Mouse (Mus musculus): Measurements from ENCODE around the gene Dennd6a.
"Not testable (repeated sequence)": the region's sequence is repeated elsewhere in the genome, so short reads cannot be mapped to it uniquely, and the experiment has no call there.

Gene Dennd6a

GRCm38 (mm10) chr14:26639961-26640360, 66.3 kb downstream of the Dennd6a start:
- peak; percentile 36 for DNase-seq (ENCODE audit: low read depth, low spot score)

- DNase-seq (ENCODE audit: low read depth, low spot score), result no peak
Measured at GRCm38 (mm10) chr14:26643006-26643624, 69.5 kb downstream of the Dennd6a start.

GRCm38 (mm10) chr14:26645989-26646650, 72.5 kb downstream of the Dennd6a start:
- no peak for DNase-seq (ENCODE audit: low read depth, low spot score)

GRCm38 (mm10) chr14:26647811-26648210, 74.2 kb downstream of the Dennd6a start:
- no peak for DNase-seq (ENCODE audit: low read depth, low spot score)

- DNase-seq (ENCODE audit: low read depth, low spot score), result peak; percentile 65
Measured at GRCm38 (mm10) chr14:26651901-26652300, 78.2 kb downstream of the Dennd6a start.

GRCm38 (mm10) chr14:26658178-26658577, 84.5 kb downstream of the Dennd6a start:
- no peak for DNase-seq (ENCODE audit: low read depth, low spot score)

- DNase-seq (ENCODE audit: low read depth, low spot score), result no peak
Measured at GRCm38 (mm10) chr14:26660233-26660632, 86.6 kb downstream of the Dennd6a start.

- no peak for DNase-seq (ENCODE audit: low read depth, low spot score)
Measured at GRCm38 (mm10) chr14:26662016-26662415, 88.4 kb downstream of the Dennd6a start.

GRCm38 (mm10) chr14:26662488-26662887, 88.8 kb downstream of the Dennd6a start:
- no peak for DNase-seq (ENCODE audit: low read depth, low spot score)

- DNase-seq (ENCODE audit: low read depth, low spot score), result peak; percentile 53
Measured at GRCm38 (mm10) chr14:26663851-26664250, 90.2 kb downstream of the Dennd6a start.

- DNase-seq (ENCODE audit: low read depth, low spot score), result no peak
Measured at GRCm38 (mm10) chr14:26667991-26668370, 94.3 kb downstream of the Dennd6a start.

- peak; percentile 35 for DNase-seq (ENCODE audit: low read depth, low spot score)
Measured at GRCm38 (mm10) chr14:26668371-26669291, 95.0 kb downstream of the Dennd6a start.

- DNase-seq (ENCODE audit: low read depth, low spot score), result peak; percentile 93
Measured at GRCm38 (mm10) chr14:26669292-26670073, 95.8 kb downstream of the Dennd6a start, which contains the start of gene Pde12. TSS of gene Pde12 (minus strand) at chr14:26669883.

- DNase-seq (ENCODE audit: low read depth, low spot score), result no peak
Measured at GRCm38 (mm10) chr14:26670964-26671363, 97.3 kb downstream of the Dennd6a start.

GRCm38 (mm10) chr14:26671870-26672615, 98.4 kb downstream of the Dennd6a start:
- DNase-seq (ENCODE audit: low read depth, low spot score), result not testable (repeated sequence)

GRCm38 (mm10) chr14:26674476-26675169, 101.0 kb downstream of the Dennd6a start:
- DNase-seq (ENCODE audit: low read depth, low spot score), result not testable (repeated sequence)

- DNase-seq (ENCODE audit: low read depth, low spot score), result peak; percentile 88
Measured at GRCm38 (mm10) chr14:26675371-26675770, 101.7 kb downstream of the Dennd6a start.

- peak; percentile 71 for DNase-seq (ENCODE audit: low read depth, low spot score)
Measured at GRCm38 (mm10) chr14:26675791-26676190, 102.1 kb downstream of the Dennd6a start.

Data from ZHBTc4 (cell line).